Mouse (Mus musculus): ENCODE data around the gene Inpp5d. TPM values are rescaled to one million over a fixed set of nuclear protein-coding genes. Genes with fewer than 3 reads are reported as not detected.

Inpp5d gene
- polyA plus RNA-seq, 1 experiment, result 201 TPM

- no peak for TF ChIP-seq GATA1 (IDR thresholded peaks at IDR 0.05; ENCODE audit: low read length)
These were observed 135.7 kb downstream of the Inpp5d start, which contains the start of gene Atg16l1 for GRCm38 (mm10) chr1:87755641-87756470. Gene Atg16l1, plus strand, starts transcription at chr1:87755870.

GRCm38 (mm10) chr1:87763821-87764220 is 143.7 kb downstream of the Inpp5d start:
- no peak for TF ChIP-seq GATA1 (IDR thresholded peaks at IDR 0.05; ENCODE audit: low read length)

DNA sequence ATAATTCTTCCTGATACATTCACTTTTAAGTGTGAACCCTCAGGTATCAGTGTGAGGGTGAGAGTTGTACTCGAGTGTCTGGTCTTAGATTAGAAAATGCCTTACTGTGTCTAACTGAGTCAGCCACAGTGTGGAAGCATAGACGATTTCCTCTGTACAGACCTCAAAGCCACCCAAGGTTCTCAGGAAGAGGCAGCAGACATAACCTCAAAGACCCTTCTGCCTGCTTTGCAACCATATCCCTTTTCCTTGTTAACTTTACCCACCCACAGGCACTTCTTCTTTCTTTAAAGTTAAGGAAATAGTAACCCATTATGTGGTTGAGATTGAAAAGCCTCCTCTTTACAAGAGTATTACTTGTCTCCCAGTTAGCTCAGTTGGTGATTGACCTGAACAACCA is 145.6 kb downstream of the Inpp5d start:
- no peak for TF ChIP-seq GATA1 (IDR thresholded peaks at IDR 0.05; ENCODE audit: low read length)

DNA sequence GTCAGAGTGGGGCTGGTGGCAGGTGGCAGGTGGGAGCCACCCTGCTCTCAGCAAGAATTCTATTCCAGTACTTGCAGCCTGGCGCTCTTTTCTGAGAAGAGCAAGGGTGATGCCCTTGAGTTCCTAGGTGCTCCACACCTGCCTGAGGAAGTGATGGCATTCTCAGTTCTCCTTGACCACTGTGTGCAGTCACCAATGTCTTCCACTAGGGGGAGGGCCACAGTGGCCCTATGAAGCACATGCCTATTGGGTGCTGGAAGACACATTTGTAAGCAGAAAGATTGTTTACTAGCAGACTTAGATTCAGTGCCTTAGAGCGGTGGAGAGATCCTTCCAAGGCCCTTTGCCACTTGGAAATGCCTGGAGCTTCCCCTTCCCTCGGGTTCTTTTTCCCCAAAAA is 146.1 kb downstream of the Inpp5d start:
- TF ChIP-seq GATA1 (IDR thresholded peaks at IDR 0.05; ENCODE audit: low read length), result no peak

DNA sequence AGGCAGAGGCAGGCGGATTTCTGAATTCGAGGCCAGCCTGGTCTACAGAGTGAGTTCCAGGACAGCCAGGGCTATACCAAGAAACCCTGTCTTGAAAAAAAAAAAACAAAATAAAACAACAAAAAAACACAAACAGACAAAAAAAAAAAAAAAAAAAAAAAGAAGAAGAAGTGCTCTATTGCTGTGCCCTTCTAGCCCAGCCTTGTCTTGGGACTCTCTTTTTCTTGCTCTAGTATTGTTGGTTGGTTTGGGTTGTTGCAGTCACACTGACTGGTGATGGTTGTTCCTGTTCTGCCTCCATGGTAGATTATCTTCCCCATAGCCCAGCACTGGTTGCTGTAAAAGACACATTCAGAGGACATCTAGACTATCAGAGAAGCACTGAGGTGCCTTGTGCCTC is 149.2 kb downstream of the Inpp5d start:
- no peak for TF ChIP-seq GATA1 (IDR thresholded peaks at IDR 0.05; ENCODE audit: low read length)

Other genes with a start within 250 kb of the Inpp5d start
- not detected in 2 replicates for gene Kcnj13, start 225.6 kb upstream of the Inpp5d start, polyA plus RNA-seq (2012)
- not detected in 2 replicates for gene Snorc, start 150.0 kb upstream of the Inpp5d start, polyA plus RNA-seq (2012)
- not detected in 2 replicates for gene Neu2, start 110.4 kb upstream of the Inpp5d start, polyA plus RNA-seq (2012)
- gene Ngef, start 46.4 kb upstream of the Inpp5d start, polyA plus RNA-seq (2012), result not detected in 2 replicates
- 5.1 and 9.7 TPM in 2 replicates for gene Atg16l1, start 135.6 kb downstream of the Inpp5d start, polyA plus RNA-seq (2012)
- not detected in 2 replicates for gene Sag, start 183.4 kb downstream of the Inpp5d start, polyA plus RNA-seq (2012)
- gene Dgkd, start 233.0 kb downstream of the Inpp5d start, polyA plus RNA-seq (2012), result 15.5 and 25.3 TPM in 2 replicates

Data from G1E-ER4 (cell line).